Mouse (Mus musculus) E14TG2a.4 (cell line): ENCODE results near the gene Prdm8.
A peak's percentile ranks its signal among the peaks of the same experiment; 100 is the strongest.

Experiments used
- H3K27me3 ChIP-seq: 2 replicates; pipeline ENCODE4 v1.6.1; 2014; ENCODE audit warnings: low read length, control low read depth; ENCODE audit not compliant: insufficient read depth
- H3K36me3 ChIP-seq: 2 replicates; pipeline ENCODE4 v1.6.1; 2014; ENCODE audit warnings: low read length, control low read depth; ENCODE audit not compliant: insufficient read depth
- H3K4me1 ChIP-seq: replicated peaks from 2 replicates; pipeline ENCODE4 v1.6.1; 2014; ENCODE audit warnings: low read depth, low read length, control low read depth
- H3K4me3 ChIP-seq: replicated peaks from 2 replicates; pipeline ENCODE4 v1.5.1; 2014; ENCODE audit warnings: mild to moderate bottlenecking, low read length
- H3K9me3 ChIP-seq: 2 replicates; pipeline ENCODE4 v1.6.1; 2014; ENCODE audit warnings: low read length, control low read depth
- CTCF ChIP-seq: conservative IDR thresholded peaks from 2 replicates; pipeline ENCODE4 v1.5.1; 2014; ENCODE audit warnings: low read length
- NANOG ChIP-seq: IDR thresholded peaks from 2 replicates; pipeline ENCODE4 v1.6.1; 2014; ENCODE audit warnings: borderline replicate concordance, low read length, mixed read lengths
- POU5F1 ChIP-seq: IDR thresholded peaks from 2 replicates; pipeline ENCODE4 v1.6.1; 2014; ENCODE audit warnings: low read length, borderline replicate concordance

Prdm8 gene

DNA sequence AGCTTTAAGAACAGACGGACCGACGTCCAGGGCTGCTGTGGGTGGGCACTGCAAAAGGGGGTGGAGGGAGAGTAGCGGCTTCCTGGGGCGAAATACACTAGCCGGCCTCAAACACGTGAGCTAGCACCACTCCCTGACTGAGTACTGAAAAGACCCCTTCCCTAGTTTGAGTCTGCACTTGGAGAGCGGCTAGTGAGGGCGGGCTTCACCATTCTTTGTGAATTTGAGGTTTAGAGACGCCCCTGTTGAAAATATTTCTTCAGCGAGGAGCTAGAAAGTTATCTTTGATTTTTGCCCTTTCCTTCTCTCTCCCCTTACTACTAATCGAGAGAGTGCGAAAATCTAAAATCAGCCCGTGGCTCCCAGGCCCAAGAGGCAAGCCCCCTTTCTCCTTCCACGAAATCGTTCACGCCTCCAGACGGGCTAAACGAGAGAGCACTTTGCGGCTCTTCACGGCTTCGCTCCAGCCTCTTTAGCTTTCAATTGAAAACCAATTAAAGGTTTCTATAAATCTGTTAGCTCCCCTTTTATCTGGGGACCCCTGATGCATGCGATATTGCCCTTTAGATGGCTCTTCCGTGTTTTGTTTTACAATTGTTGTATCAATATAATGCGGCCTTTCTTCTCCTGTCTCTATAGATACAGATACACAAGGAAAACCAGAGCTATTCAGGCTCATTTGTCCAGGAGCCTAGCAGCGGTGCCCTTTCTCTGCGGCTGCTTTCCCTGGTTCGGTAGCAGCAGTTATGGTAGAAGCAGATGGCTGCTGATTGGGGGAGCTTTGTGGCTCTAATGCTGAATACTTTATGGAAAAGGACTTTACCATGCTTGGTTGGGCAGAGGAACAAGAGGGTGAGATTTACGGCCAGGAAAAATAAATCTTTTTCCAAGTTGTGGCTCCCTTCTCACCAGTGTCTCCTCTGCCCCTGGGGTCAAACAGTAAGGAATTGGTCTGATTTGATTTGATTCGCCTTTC lies 2.7 kb downstream of the Prdm8 start:
- Histone ChIP-seq H3K27me3 (peaks cover 89% of the 10 kb centered on the region), H3K9me3 (no peaks in the 10 kb centered on the region), H3K4me3 (peak overlapping the region; percentile 83), H3K36me3 (no peaks in the 10 kb centered on the region), H3K4me1 (peaks cover 59% of the 10 kb centered on the region)
- no peak for TF ChIP-seq NANOG
- no peak for TF ChIP-seq POU5F1
- TF ChIP-seq CTCF: no peak

DNA sequence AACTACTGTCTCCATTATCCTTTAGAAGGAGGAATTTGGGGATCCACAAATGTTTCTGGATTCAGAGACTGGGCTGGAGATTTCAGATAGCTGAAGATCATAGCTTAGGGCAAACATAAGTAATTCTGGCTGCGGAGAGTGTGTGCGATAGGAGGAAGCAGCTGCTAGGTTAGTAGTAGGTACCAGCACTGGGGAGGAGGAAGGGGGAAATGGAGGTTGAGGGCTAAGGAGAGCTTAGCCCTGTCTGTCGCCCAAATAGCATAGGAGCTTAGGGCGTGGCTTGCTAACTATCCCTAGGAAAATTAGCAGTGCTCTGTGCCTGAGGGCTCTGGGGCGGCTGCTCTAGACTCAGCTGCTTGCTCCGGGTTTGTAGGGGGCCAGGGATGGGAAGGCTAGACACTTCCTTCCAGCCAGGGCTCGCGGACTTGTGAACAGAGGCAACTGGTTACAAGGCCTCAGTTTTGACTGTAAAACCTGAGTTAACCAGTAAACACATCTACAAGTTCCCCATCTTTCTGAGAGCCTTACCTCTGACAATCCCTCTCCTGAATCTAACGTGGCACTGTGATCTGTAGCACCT lies 4.7 kb downstream of the Prdm8 start:
- H3K27me3 ChIP-seq: peaks cover 90% of the 10 kb centered on the region
- H3K36me3 ChIP-seq: no peaks in the 10 kb centered on the region
- peaks cover 51% of the 10 kb centered on the region for H3K4me1 ChIP-seq
- H3K9me3 ChIP-seq: no peaks in the 10 kb centered on the region
- no peak overlapping the region for H3K4me3 ChIP-seq
- TF ChIP-seq CTCF: no peak
- TF ChIP-seq NANOG: no peak
- TF ChIP-seq POU5F1: no peak

DNA sequence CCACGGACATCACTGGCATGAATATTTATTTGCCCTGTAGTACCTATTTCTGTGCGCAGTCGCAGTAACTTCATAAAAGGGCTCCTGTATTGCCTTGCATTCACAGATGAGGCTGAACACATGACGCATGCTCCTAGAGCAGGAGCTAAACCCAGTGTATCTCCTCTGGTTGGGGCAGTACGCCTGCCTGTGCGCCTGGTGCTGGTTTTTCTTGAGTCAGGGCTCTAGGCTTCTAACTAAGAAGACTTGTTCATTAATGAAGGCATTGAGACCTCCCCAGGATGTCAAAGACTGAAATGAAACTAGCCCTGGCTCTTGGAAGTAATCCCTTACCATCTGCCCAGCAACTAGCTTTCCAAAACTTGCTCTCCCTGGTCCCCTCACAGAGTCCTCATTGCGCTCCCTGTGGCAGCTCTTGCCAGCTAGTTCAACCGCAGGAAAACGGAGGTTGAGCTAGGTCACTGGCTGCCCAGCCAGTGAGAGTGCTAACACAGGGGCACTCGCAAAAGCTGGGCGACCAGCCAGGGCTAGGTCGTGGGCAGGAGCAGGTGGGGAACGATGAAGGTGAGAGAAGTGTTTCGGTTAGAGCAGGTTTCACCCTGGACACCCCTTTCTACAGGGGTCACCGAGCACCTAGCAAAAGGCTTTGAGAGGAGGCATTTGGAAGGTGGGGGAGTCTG lies 5.6 kb downstream of the Prdm8 start:
- Histone ChIP-seq H3K27me3 (peaks cover 93% of the 10 kb centered on the region), H3K4me3 (peak overlapping the region; percentile 32; the same call in 1 of the 2 replicates), H3K36me3 (no peaks in the 10 kb centered on the region), H3K4me1 (peaks cover 49% of the 10 kb centered on the region), H3K9me3 (no peaks in the 10 kb centered on the region)
- TF ChIP-seq POU5F1 (no peak), CTCF (no peak), NANOG (no peak)

DNA sequence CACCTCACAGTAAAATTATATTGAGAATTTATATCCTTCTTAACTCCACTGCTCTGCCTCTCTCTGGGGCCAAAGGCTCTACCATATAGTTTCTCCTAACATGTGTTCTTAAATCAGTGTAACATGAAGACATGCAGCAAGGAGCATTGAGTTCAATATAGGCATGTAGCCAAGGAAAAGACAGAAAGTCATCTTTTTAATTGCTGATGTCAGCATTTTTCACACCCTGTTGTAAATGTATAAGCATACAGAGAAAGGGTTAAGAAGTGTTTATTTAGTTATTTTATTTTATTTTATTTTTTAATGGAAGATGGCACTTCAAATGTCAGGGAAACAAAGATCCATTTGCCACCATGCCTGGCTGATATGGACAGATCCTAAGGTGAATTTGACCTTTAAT lies 6.7 kb downstream of the Prdm8 start:
- Histone ChIP-seq H3K4me3 (no peak overlapping the region), H3K9me3 (no peaks in the 10 kb centered on the region), H3K27me3 (peaks cover 94% of the 10 kb centered on the region), H3K36me3 (no peaks in the 10 kb centered on the region), H3K4me1 (peaks cover 41% of the 10 kb centered on the region)
- TF ChIP-seq POU5F1 (no peak), CTCF (no peak), NANOG (no peak)

DNA sequence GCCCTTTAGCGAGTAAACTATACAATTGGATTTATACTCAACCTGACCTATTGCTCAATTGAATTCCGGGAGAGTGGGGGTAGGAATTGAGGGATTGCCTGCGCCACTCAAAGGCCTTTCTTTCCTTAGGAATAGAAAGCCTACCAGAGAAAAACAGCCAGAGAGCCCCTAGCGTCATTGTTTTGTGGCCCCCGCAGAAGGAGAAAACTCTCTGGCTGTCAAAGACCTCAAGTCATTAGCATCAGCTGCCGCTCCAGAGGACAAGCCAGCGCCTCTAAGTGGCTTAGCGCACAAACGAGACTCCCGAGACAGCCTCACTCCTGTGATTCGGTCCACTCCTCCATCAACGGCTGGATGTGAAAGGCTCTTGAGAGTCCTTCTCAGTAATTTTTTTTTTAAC lies 12.6 kb downstream of the Prdm8 start:
- no peaks in the 10 kb centered on the region for H3K36me3 ChIP-seq
- H3K9me3 ChIP-seq: no peaks in the 10 kb centered on the region

DNA sequence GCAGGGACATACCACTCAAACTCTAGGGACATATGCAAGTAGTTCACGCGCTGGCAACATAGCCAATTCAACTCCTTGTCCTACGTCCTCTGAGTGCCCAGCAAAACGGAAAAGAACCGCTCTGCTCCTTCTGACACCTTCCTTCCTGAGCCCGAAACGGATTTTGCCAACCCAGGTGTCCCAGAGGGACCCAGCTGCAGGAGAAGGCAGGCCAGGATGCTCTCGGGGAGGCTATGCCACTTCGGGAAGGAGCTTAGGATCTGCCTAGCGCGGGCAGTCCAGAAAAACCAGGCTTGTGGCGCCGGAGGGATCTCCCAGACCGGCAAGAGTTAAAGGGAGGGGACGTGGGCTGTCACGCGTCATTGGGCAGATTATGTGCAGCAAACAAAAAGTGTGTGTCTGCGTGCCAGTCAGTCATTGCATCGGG lies 13.5 kb downstream of the Prdm8 start:
- no peak for TF ChIP-seq POU5F1
- TF ChIP-seq NANOG: no peak
- no peak for TF ChIP-seq CTCF
- no peaks in the 10 kb centered on the region for H3K9me3 ChIP-seq
- H3K27me3 ChIP-seq: peaks cover 97% of the 10 kb centered on the region
- H3K4me1 ChIP-seq: peaks cover 29% of the 10 kb centered on the region
- H3K4me3 ChIP-seq: 0 out of 2 replicates have a peak overlapping the region, but pooled peaks have one; percentile 17
- no peaks in the 10 kb centered on the region for H3K36me3 ChIP-seq

More for the DNA sequence above, 12.6 kb downstream of the Prdm8 start:
- Histone ChIP-seq H3K4me3 (no peak overlapping the region), H3K4me1 (peaks cover 28% of the 10 kb centered on the region), H3K27me3 (peaks cover 96% of the 10 kb centered on the region)
- TF ChIP-seq POU5F1: no peak

DNA sequence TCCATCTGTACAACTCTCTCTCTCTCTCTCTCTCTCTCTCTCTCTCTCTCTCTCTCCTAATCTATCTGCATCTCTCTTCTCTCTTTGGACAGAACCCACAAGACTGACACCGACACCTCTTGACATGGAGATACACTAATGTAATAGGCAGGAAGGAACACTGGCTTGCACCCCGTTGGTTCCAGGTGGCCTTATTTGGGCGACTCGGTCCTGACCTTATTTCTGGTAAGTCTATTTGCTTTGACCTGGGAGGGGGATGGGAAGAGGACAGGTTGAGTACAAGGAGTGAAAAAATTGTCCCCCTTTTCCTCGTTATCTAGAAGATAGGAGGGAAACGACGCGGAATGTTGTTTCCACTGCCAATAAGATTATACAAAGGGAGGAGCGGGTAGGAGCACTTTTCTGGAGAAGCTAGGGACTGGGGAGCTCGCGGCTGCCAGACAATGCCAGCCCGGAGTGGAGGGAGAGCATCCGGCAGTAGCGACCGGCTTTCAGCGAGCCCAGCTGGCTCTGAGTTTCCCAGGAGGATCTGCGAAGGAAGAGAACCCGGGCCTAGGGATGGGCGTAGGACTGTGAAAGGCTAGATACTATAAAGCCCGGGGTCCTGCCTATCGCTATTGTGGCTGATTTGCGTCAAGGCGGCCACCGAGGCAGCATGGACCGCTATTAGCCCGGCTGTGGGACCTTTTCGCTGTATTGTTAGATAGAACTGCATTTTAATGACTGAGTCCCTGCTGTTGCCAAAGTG lies 14.1 kb downstream of the Prdm8 start:
- TF ChIP-seq POU5F1 (no peak), CTCF (no peak), NANOG (no peak)
- peaks cover 97% of the 10 kb centered on the region for H3K27me3 ChIP-seq
- no peaks in the 10 kb centered on the region for H3K9me3 ChIP-seq
- peaks cover 29% of the 10 kb centered on the region for H3K4me1 ChIP-seq
- H3K36me3 ChIP-seq: no peaks in the 10 kb centered on the region
- H3K4me3 ChIP-seq: no peak overlapping the region
